Mouse (Mus musculus): ENCODE results near the gene Grasp. TPM values are rescaled to one million over a fixed set of nuclear protein-coding genes. Genes with fewer than 3 reads are reported as not detected.

The Grasp gene
- polyA plus RNA-seq, 1 experiment = 41.0 TPM

GRCm38 (mm10) chr15:101241853-101242252 is 17.9 kb downstream of the Grasp start:
- H3K4me1 ChIP-seq (ENCODE audit: control insufficient read depth, insufficient read depth, low read length) = peaks cover 7% of the 10 kb centered on the region; the same call in 1 of the 2 replicates
- H3K27ac ChIP-seq (ENCODE audit: insufficient read depth, low read length) = no peak overlapping the region
- H3K4me3 ChIP-seq (ENCODE audit: insufficient read depth, low read length) = no peak overlapping the region
- TF ChIP-seq POLR2A (IDR thresholded peaks at IDR 0.05; ENCODE audit: extremely low read depth, insufficient read depth, low read length) (no peak), CTCF (IDR thresholded peaks at IDR 0.05; ENCODE audit: extremely low read depth, insufficient read depth, low read length) (no peak)

DNA sequence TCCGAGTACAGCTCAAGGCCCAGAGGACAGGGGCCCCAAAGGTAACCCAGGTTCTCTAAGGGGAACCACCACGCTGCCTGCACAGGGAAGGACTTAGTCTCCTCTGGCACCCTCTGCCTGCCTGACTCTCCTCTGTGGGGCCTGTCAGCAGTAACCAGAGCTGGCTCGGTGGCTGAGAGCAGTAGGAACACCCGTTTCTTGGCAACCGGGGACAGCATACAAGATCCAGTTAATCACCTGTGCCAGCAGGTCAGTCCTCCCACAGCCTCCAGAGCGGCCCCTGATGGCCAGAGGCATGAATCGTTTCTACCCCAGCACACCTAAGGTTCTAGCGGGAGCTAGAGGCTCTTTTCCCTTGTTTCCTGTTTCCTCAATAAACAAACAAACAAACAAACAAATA is 18.7 kb downstream of the Grasp start:
- H3K27ac ChIP-seq (ENCODE audit: insufficient read depth, low read length) = no peak overlapping the region
- H3K4me3 ChIP-seq (ENCODE audit: insufficient read depth, low read length) = no peak overlapping the region
- H3K4me1 ChIP-seq (ENCODE audit: control insufficient read depth, insufficient read depth, low read length) = peaks cover 8% of the 10 kb centered on the region; the same call in 1 of the 2 replicates
- TF ChIP-seq POLR2A (IDR thresholded peaks at IDR 0.05; ENCODE audit: extremely low read depth, insufficient read depth, low read length) = no peak
- no peak for TF ChIP-seq CTCF (IDR thresholded peaks at IDR 0.05; ENCODE audit: extremely low read depth, insufficient read depth, low read length)

DNA sequence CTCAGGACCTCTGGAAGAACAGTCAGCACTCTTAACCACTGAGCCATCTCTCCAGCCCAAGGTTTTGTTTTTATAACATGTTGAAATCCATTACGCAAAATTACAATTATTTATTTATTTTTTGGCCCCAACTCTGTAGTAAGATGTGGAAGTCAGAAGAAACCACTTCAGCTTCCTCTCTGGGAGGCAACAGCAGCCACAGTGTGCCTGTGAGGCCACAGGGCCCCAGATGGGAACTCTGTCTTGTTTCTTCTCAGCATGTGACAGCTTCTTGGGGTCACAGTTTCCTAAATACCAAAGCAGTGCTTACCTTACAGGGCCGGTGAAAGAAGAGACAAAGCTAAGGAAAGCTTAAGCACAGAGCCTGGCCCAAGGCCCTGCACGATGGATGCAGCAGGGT is 20.0 kb downstream of the Grasp start:
- TF ChIP-seq CTCF (IDR thresholded peaks at IDR 0.05; ENCODE audit: extremely low read depth, insufficient read depth, low read length) (no peak), POLR2A (IDR thresholded peaks at IDR 0.05; ENCODE audit: extremely low read depth, insufficient read depth, low read length) (no peak)
- Histone ChIP-seq H3K27ac (ENCODE audit: insufficient read depth, low read length) (no peak overlapping the region), H3K4me3 (ENCODE audit: insufficient read depth, low read length) (no peak overlapping the region), H3K4me1 (ENCODE audit: control insufficient read depth, insufficient read depth, low read length) (peaks cover 10% of the 10 kb centered on the region; the same call in 1 of the 2 replicates)

- TF ChIP-seq CTCF (IDR thresholded peaks at IDR 0.05; ENCODE audit: extremely low read depth, insufficient read depth, low read length) (no peak), POLR2A (IDR thresholded peaks at IDR 0.05; ENCODE audit: extremely low read depth, insufficient read depth, low read length) (peak; percentile 65)
- Histone ChIP-seq H3K27ac (ENCODE audit: insufficient read depth, low read length) (peak overlapping the region; percentile 80), H3K4me3 (ENCODE audit: insufficient read depth, low read length) (peak overlapping the region; percentile 26)
These were observed 22.5 kb downstream of the Grasp start for GRCm38 (mm10) chr15:101246231-101247154.

GRCm38 (mm10) chr15:101247155-101247498 is 23.1 kb downstream of the Grasp start:
- no peak overlapping the region for H3K27ac ChIP-seq (ENCODE audit: insufficient read depth, low read length)
- TF ChIP-seq CTCF (IDR thresholded peaks at IDR 0.05; ENCODE audit: extremely low read depth, insufficient read depth, low read length) (no peak), POLR2A (IDR thresholded peaks at IDR 0.05; ENCODE audit: extremely low read depth, insufficient read depth, low read length) (no peak)

More at GRCm38 (mm10) chr15:101246231-101247154, 22.5 kb downstream of the Grasp start:
- peaks cover 6% of the 10 kb centered on the region; the same call in 1 of the 2 replicates for H3K4me1 ChIP-seq (ENCODE audit: control insufficient read depth, insufficient read depth, low read length)

DNA sequence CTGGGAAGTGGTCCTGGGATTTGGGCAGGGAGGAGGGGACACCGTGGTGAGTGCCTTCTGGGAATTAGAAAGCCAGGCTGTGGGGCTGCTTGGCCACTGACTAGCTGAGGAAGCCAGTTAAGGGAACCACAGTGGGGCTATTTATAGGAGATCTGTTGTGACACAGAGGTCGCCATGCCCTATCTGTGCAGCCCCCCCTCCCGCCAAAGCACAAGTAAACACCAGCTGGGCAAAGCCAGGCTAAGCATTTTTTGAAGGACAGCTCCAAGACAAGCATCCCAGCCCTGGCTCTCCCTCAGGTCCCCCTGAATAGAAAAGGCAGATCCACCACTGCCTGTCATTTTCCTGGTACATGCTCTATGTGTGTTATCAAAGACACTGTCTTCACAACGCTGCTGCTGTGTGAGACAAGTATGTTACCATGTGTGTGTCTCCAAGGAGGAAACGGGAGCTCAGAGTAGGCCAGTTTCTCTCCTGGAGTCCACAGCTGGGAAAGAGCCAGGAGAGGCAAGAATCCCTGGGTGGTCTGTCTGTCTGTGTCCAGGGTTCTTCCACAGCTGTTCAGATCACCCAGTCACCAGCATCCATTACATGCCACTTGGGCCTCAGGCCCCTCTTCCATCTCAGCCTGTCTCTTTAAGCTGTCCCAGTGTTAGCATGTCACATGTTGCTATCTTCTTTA is 24.2 kb downstream of the Grasp start:
- no peak for TF ChIP-seq CTCF (IDR thresholded peaks at IDR 0.05; ENCODE audit: extremely low read depth, insufficient read depth, low read length)
- TF ChIP-seq POLR2A (IDR thresholded peaks at IDR 0.05; ENCODE audit: extremely low read depth, insufficient read depth, low read length) = no peak
- H3K27ac ChIP-seq (ENCODE audit: insufficient read depth, low read length) = peak overlapping the region; percentile 15; the same call in 1 of the 2 replicates
- H3K4me1 ChIP-seq (ENCODE audit: control insufficient read depth, insufficient read depth, low read length) = peaks cover 6% of the 10 kb centered on the region; the same call in 1 of the 2 replicates

More at GRCm38 (mm10) chr15:101247155-101247498, 23.1 kb downstream of the Grasp start:
- Histone ChIP-seq H3K4me3 (ENCODE audit: insufficient read depth, low read length) (peak overlapping the region; percentile 26; the same call in 1 of the 2 replicates), H3K4me1 (ENCODE audit: control insufficient read depth, insufficient read depth, low read length) (peaks cover 6% of the 10 kb centered on the region; the same call in 1 of the 2 replicates)

DNA sequence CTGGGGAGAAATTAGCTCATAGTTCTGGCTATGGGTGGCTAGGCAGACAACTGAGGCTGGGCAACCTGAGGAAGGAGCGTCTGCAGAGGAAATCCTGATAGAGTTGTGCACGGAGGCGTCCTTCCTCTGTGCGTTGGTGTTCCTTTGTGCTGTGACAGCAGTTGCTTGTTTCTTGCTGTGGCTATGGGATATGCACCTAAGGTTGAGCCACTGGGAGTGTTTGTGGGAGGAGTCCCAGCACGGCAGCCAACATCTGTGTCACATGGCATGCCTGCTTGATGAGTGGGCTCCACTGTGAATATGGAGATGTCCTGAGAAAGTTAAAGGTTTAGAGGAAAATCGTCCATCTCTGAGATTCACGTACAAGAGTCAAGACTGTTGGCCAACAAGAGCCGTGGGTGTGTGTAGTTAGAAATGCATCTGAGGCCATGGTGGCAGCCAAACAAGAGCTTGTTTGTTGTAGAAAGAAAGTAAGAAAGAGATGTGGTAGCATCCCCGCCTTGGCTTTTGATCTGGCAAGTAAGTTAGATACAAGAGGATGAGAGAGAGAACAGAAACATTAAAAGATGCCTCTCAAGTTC is 26.3 kb downstream of the Grasp start:
- no peak for TF ChIP-seq POLR2A (IDR thresholded peaks at IDR 0.05; ENCODE audit: extremely low read depth, insufficient read depth, low read length)
- TF ChIP-seq CTCF (IDR thresholded peaks at IDR 0.05; ENCODE audit: extremely low read depth, insufficient read depth, low read length) = no peak
- H3K27ac ChIP-seq (ENCODE audit: insufficient read depth, low read length) = no peak overlapping the region
- H3K4me3 ChIP-seq (ENCODE audit: insufficient read depth, low read length) = no peak overlapping the region

More for the DNA sequence above, 24.2 kb downstream of the Grasp start:
- H3K4me3 ChIP-seq (ENCODE audit: insufficient read depth, low read length) = no peak overlapping the region

GRCm38 (mm10) chr15:101251930-101252329 is 27.9 kb downstream of the Grasp start:
- Histone ChIP-seq H3K4me3 (ENCODE audit: insufficient read depth, low read length) (no peak overlapping the region), H3K27ac (ENCODE audit: insufficient read depth, low read length) (no peak overlapping the region), H3K4me1 (ENCODE audit: control insufficient read depth, insufficient read depth, low read length) (peaks cover 12% of the 10 kb centered on the region)
- TF ChIP-seq POLR2A (IDR thresholded peaks at IDR 0.05; ENCODE audit: extremely low read depth, insufficient read depth, low read length) (no peak), CTCF (IDR thresholded peaks at IDR 0.05; ENCODE audit: extremely low read depth, insufficient read depth, low read length) (no peak)

More for the DNA sequence above, 26.3 kb downstream of the Grasp start:
- peaks cover 6% of the 10 kb centered on the region; the same call in 1 of the 2 replicates for H3K4me1 ChIP-seq (ENCODE audit: control insufficient read depth, insufficient read depth, low read length)

DNA sequence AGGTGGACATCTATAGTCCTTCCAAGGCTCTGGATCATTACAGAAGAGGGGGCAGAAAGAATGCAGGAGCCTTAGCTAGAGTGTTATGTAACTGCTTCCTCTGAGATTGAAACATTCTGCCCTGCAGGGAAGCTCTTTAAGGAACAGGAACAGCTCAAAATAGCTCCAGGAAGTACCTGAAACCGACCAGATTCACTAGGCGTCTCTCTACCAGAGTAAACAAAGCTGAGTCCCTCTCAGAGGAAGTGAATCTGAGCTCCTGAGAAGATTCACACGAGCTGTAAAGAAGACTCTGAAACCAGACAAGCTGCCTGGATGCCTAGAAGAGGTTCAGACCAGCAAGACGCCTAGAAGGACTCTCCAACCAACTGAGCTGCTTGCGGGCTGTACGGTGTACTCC is 28.6 kb downstream of the Grasp start:
- Histone ChIP-seq H3K4me3 (ENCODE audit: insufficient read depth, low read length) (no peak overlapping the region), H3K4me1 (ENCODE audit: control insufficient read depth, insufficient read depth, low read length) (peaks cover 12% of the 10 kb centered on the region), H3K27ac (ENCODE audit: insufficient read depth, low read length) (no peak overlapping the region)

More for the DNA sequence above, 28.6 kb downstream of the Grasp start:
- TF ChIP-seq CTCF (IDR thresholded peaks at IDR 0.05; ENCODE audit: extremely low read depth, insufficient read depth, low read length) (no peak), POLR2A (IDR thresholded peaks at IDR 0.05; ENCODE audit: extremely low read depth, insufficient read depth, low read length) (no peak)

Measured in cortical plate, adult 2 months (tissue).